Mouse (Mus musculus) midbrain, embryonic 16.5 days (tissue): ENCODE measurements at regions not wholly inside any gene's neighbourhood (a gene's known extent, or its start where the extent isn't known, plus 50 kb on each side); places are given as distances from the start of the nearest gene placed in this dataset.

ENCODE experiments used
- ATAC-seq: fragments of 200-750 bp; cut with Nextera tagmentation; 2 replicates; pipeline ENCODE4 v1.8.0; 2017; ENCODE audit warnings: moderate TSS enrichment
- H3K27ac ChIP-seq: fragments of 300-500 bp; sonication (generic); 2 replicates; pipeline ENCODE4 v1.5.1; 2014; ENCODE audit warnings: mild to moderate bottlenecking, low read length, mixed read lengths
- H3K27me3 ChIP-seq: fragments of 300-500 bp; sonication (generic); 2 replicates; pipeline ENCODE4 v1.6.1; 2014; ENCODE audit warnings: low read depth, low read length, mixed read lengths; ENCODE audit not compliant: control insufficient read depth, insufficient read depth
- H3K36me3 ChIP-seq: fragments of 300-500 bp; sonication (generic); 2 replicates; pipeline ENCODE4 v1.6.1; 2014; ENCODE audit warnings: mild to moderate bottlenecking, low read length, moderate library complexity, mixed read lengths; ENCODE audit not compliant: control insufficient read depth, insufficient read depth
- H3K4me1 ChIP-seq: fragments of 300-500 bp; sonication (generic); 2 replicates; pipeline ENCODE4 v1.6.1; 2014; ENCODE audit warnings: mild to moderate bottlenecking, low read length, mixed read lengths; ENCODE audit not compliant: control insufficient read depth, insufficient read depth
- H3K4me2 ChIP-seq: fragments of 300-500 bp; sonication (generic); 2 replicates; pipeline ENCODE4 v1.6.1; 2014; ENCODE audit warnings: mild to moderate bottlenecking, low read length, mixed read lengths
- H3K4me3 ChIP-seq: fragments of 300-500 bp; sonication (generic); 2 replicates; pipeline ENCODE4 v1.5.1; 2014; ENCODE audit warnings: low read depth, mild to moderate bottlenecking, low read length, moderate library complexity, mixed read lengths
- H3K9ac ChIP-seq: fragments of 300-500 bp; sonication (generic); 2 replicates; pipeline ENCODE4 v1.6.1; 2014; ENCODE audit warnings: low read depth, low read length, mixed read lengths
- H3K9me3 ChIP-seq: fragments of 300-500 bp; sonication (generic); replicated peaks from 2 replicates; pipeline ENCODE4 v1.6.1; 2014; ENCODE audit warnings: mild to moderate bottlenecking, low read length, mixed read lengths; ENCODE audit not compliant: control insufficient read depth, poor library complexity, severe bottlenecking
- WGBS: fragments of 180-500 bp; shearing (Covaris S2); extraction: QIAGEN DNeasy Blood & Tissue Kit; methylation state at CpG from one replicate; pipeline ENCODE4 v1.1.7; 2014; 5-methylcytosine and 5-hydroxymethylcytosine counted together

- Histone ChIP-seq H3K27ac (no peak overlapping the region), H3K9ac (no peak overlapping the region), H3K4me3 (no peak overlapping the region), H3K27me3 (no peaks in the 10 kb centered on the region), H3K4me1 (no peaks in the 10 kb centered on the region), H3K4me2 (no peak overlapping the region), H3K36me3 (no peaks in the 10 kb centered on the region), H3K9me3 (no peaks in the 10 kb centered on the region)
- no peak for ATAC-seq
- WGBS = 82% methylated on average over 3 of the region's 3 CpGs
Measured at GRCm38 (mm10) chr13:58746056-58746455, 60.3 kb upstream of the Ntrk2 start.

GRCm38 (mm10) chr13:58747685-58748084 is 58.7 kb upstream of the Ntrk2 start:
- Histone ChIP-seq H3K27me3 (no peaks in the 10 kb centered on the region), H3K9me3 (no peaks in the 10 kb centered on the region), H3K27ac (no peak overlapping the region), H3K4me1 (no peaks in the 10 kb centered on the region), H3K4me2 (no peak overlapping the region), H3K4me3 (no peak overlapping the region), H3K36me3 (no peaks in the 10 kb centered on the region), H3K9ac (no peak overlapping the region)
- ATAC-seq = no peak
- WGBS = 92% methylated on average over 6 of the region's 6 CpGs

GRCm38 (mm10) chr13:58756125-58756524 is 50.2 kb upstream of the Ntrk2 start:
- ATAC-seq = no peak
- Histone ChIP-seq H3K36me3 (no peaks in the 10 kb centered on the region), H3K4me2 (no peak overlapping the region), H3K9ac (no peak overlapping the region), H3K27me3 (no peaks in the 10 kb centered on the region), H3K4me1 (no peaks in the 10 kb centered on the region), H3K27ac (no peak overlapping the region), H3K4me3 (no peak overlapping the region), H3K9me3 (no peaks in the 10 kb centered on the region)
- 77% methylated on average over 6 of the region's 6 CpGs for WGBS
